Mouse (Mus musculus) limb, embryonic 14.5 days (tissue): Measurements from ENCODE around the gene Tenm2. TPM values are rescaled to one million over a fixed set of nuclear protein-coding genes. Genes with fewer than 3 reads are reported as not detected.

Source experiments
- ATAC-seq: fragments of 200-750 bp; cut with Nextera tagmentation; 2 replicates; pipeline ENCODE4 v1.8.0; 2017; ENCODE audit warnings: low read depth, moderate number of reproducible peaks, moderate TSS enrichment; ENCODE audit not compliant: low FRiP score
- DNase-seq: peaks from one replicate; pipeline ENCODE4 v3.0.0-alpha.2; 2015; ENCODE audit warnings: low spot score
- H3K27ac ChIP-seq: fragments of 300-500 bp; sonication (generic); replicated peaks from 2 replicates; pipeline ENCODE4 v1.5.1; 2014; ENCODE audit warnings: low read depth, mild to moderate bottlenecking, low read length, moderate library complexity, mixed read lengths
- H3K27me3 ChIP-seq: fragments of 300-500 bp; sonication (generic); 2 replicates; pipeline ENCODE4 v1.6.1; 2014; ENCODE audit warnings: low read length, mixed read lengths; ENCODE audit not compliant: control insufficient read depth, insufficient read depth
- H3K36me3 ChIP-seq: fragments of 300-500 bp; sonication (generic); 2 replicates; pipeline ENCODE4 v1.6.1; 2014; ENCODE audit warnings: mild to moderate bottlenecking, low read length, moderate library complexity, mixed read lengths; ENCODE audit not compliant: control insufficient read depth, insufficient read depth
- H3K4me1 ChIP-seq: fragments of 300-500 bp; sonication (generic); 2 replicates; pipeline ENCODE4 v1.6.1; 2014; ENCODE audit warnings: antibody characterized with exemption, low read length, mixed read lengths; ENCODE audit not compliant: control insufficient read depth, insufficient read depth
- H3K4me2 ChIP-seq: fragments of 300-500 bp; sonication (generic); replicated peaks from 2 replicates; pipeline ENCODE4 v1.6.1; 2014; ENCODE audit warnings: low read depth, mild to moderate bottlenecking, low read length, moderate library complexity; ENCODE audit not compliant: severe bottlenecking
- H3K4me3 ChIP-seq: fragments of 300-500 bp; sonication (generic); replicated peaks from 2 replicates; pipeline ENCODE4 v1.5.1; 2014; ENCODE audit warnings: low read length
- H3K9ac ChIP-seq: fragments of 300-500 bp; sonication (generic); 2 replicates; pipeline ENCODE4 v1.6.1; 2014; ENCODE audit warnings: mild to moderate bottlenecking, low read depth, low read length, moderate library complexity; ENCODE audit not compliant: severe bottlenecking
- H3K9me3 ChIP-seq: fragments of 300-500 bp; sonication (generic); 2 replicates; pipeline ENCODE4 v1.6.1; 2016; ENCODE audit warnings: low read length; ENCODE audit not compliant: control insufficient read depth
- POLR2A ChIP-seq: fragments of 200-500 bp; IDR thresholded peaks from 2 replicates; pipeline ENCODE4 v1.8.0; 2012; ENCODE audit warnings: inconsistent platforms, mild to moderate bottlenecking, moderate library complexity, borderline replicate concordance; ENCODE audit not compliant: insufficient read depth, insufficient read length; ENCODE audit errors: extremely low read depth
- WGBS: fragments of 180-500 bp; shearing (Covaris S2); extraction: QIAGEN DNeasy Blood & Tissue Kit; methylation state at CpG from one replicate; pipeline ENCODE4 v1.1.7; 2014; 5-methylcytosine and 5-hydroxymethylcytosine counted together
- polyA plus RNA-seq, 2 experiments: library from polyadenylated mRNA; depleted of rRNA in 1 of 2; stranded (reverse) in 1 of 2; unstranded in 1 of 2; fragments of >200 nt; fragmentation: Nextera tagmentation in 1 of 2; extraction: Ambion mirVana in 1 of 2; gene quantifications; 2 replicates each; pipeline versions ENCODE4 v1.2.1 to v1.2.3; 2012 to 2014

Gene Tenm2
- polyA plus RNA-seq, 2 experiments, result 3.7 to 5.6 TPM

- H3K27me3 ChIP-seq, result no peaks in the 10 kb centered on the region
- TF ChIP-seq POLR2A, result no peak
- H3K36me3 ChIP-seq, result no peaks in the 10 kb centered on the region
- H3K9ac ChIP-seq, result no peak overlapping the region
- H3K4me1 ChIP-seq, result no peaks in the 10 kb centered on the region
- H3K9me3 ChIP-seq, result no peaks in the 10 kb centered on the region
- H3K4me2 ChIP-seq, result no peak overlapping the region
- H3K4me3 ChIP-seq, result no peak overlapping the region
- no peak for ATAC-seq
- H3K27ac ChIP-seq, result no peak overlapping the region
- WGBS, result 53% methylated on average over 3 of the region's 3 CpGs
- no peak for DNase-seq
These were observed 572.2 kb downstream of the Tenm2 start for GRCm38 (mm10) chr11:36663571-36663970.

DNA sequence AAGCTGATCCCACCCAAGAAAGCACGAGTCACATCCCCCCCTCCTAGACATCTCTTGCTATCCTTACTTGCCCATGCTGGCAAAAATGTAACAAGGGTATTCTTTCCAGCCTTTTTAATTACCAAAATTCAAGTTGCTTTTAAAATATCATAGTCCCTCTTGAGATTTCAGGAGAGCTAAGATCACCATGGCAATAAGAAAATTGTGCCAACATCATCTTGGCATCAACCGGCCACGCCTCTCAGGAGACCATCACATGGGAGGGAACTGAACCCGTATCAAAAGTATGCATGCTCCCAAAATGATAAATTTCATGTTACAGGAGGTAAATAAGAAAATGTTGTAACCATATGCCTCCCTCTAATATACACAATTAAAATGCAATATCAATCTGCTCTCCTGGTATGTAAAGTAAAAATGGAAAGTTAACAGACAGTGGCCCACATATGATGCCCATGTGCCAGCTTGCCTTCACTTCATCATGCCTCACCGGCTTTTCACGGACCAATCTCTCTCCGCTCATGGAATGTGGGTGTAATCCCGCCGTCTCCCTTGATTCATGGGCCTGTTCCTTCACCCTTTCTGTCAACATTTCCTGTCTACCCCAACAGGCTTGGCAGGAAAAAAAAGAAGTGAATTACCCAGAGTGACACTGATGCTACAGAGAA, 582.0 kb downstream of the Tenm2 start:
- WGBS, result 79% methylated on average over 9 of the region's 9 CpGs
- no peak overlapping the region for H3K4me2 ChIP-seq
- H3K9me3 ChIP-seq, result no peaks in the 10 kb centered on the region
- no peak overlapping the region for H3K4me3 ChIP-seq
- H3K36me3 ChIP-seq, result no peaks in the 10 kb centered on the region
- DNase-seq (no peak), ATAC-seq (no peak)
- no peak overlapping the region for H3K27ac ChIP-seq
- H3K9ac ChIP-seq, result no peak overlapping the region
- no peak for TF ChIP-seq POLR2A
- no peaks in the 10 kb centered on the region for H3K27me3 ChIP-seq
- H3K4me1 ChIP-seq, result no peaks in the 10 kb centered on the region

GRCm38 (mm10) chr11:36647179-36647578, 588.6 kb downstream of the Tenm2 start:
- DNase-seq, result no peak
- WGBS, result 70% methylated on average over 1 of the region's 1 CpGs
- no peak overlapping the region for H3K9ac ChIP-seq
- no peak overlapping the region for H3K27ac ChIP-seq
- no peak overlapping the region for H3K4me3 ChIP-seq
- H3K4me2 ChIP-seq, result no peak overlapping the region
- H3K27me3 ChIP-seq, result no peaks in the 10 kb centered on the region
- no peaks in the 10 kb centered on the region for H3K36me3 ChIP-seq
- H3K9me3 ChIP-seq, result no peaks in the 10 kb centered on the region
- no peak for ATAC-seq
- H3K4me1 ChIP-seq, result no peaks in the 10 kb centered on the region
- no peak for TF ChIP-seq POLR2A

DNA sequence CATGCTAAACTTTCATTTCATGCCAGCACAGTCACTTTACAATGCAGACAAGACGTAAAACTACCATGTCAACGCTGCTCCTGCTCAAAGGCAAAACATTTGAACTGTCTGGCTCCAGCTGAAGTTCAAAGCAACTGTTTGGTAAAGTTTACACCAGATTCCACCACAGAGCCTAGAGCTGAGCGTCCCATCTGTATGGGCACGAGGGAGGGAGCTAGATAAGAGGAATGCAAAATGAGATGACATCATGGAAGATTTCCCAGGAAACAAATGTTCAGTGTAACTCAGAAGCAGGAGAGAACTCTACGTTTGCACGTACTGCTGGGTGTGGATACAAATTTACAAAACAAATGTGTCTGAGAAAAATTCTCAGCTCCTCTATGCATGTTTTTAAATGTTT, 600.7 kb downstream of the Tenm2 start:
- no peak for DNase-seq
- H3K27ac ChIP-seq, result no peak overlapping the region
- WGBS, result 33% methylated on average over 6 of the region's 6 CpGs
- no peak overlapping the region for H3K4me3 ChIP-seq
- TF ChIP-seq POLR2A, result no peak
- no peak overlapping the region for H3K4me2 ChIP-seq
- no peaks in the 10 kb centered on the region for H3K9me3 ChIP-seq
- ATAC-seq, result no peak
- H3K36me3 ChIP-seq, result no peaks in the 10 kb centered on the region
- no peak overlapping the region for H3K9ac ChIP-seq
- H3K4me1 ChIP-seq, result no peaks in the 10 kb centered on the region
- H3K27me3 ChIP-seq, result no peaks in the 10 kb centered on the region

- H3K4me1 ChIP-seq, result no peaks in the 10 kb centered on the region
- no peak for TF ChIP-seq POLR2A
- no peak overlapping the region for H3K4me3 ChIP-seq
- H3K36me3 ChIP-seq, result no peaks in the 10 kb centered on the region
- H3K4me2 ChIP-seq, result no peak overlapping the region
- H3K9ac ChIP-seq, result no peak overlapping the region
- DNase-seq (no peak), ATAC-seq (no peak)
- no peaks in the 10 kb centered on the region for H3K27me3 ChIP-seq
- H3K9me3 ChIP-seq, result no peaks in the 10 kb centered on the region
- no peak overlapping the region for H3K27ac ChIP-seq
These were observed 603.6 kb downstream of the Tenm2 start for GRCm38 (mm10) chr11:36632201-36632600.

- no peak for TF ChIP-seq POLR2A
- no peak overlapping the region for H3K27ac ChIP-seq
- WGBS, result 41% methylated on average over 6 of the region's 6 CpGs
- ATAC-seq (no peak), DNase-seq (no peak)
- no peaks in the 10 kb centered on the region for H3K9me3 ChIP-seq
- H3K27me3 ChIP-seq, result no peaks in the 10 kb centered on the region
- H3K4me2 ChIP-seq, result no peak overlapping the region
- no peak overlapping the region for H3K9ac ChIP-seq
- H3K36me3 ChIP-seq, result no peaks in the 10 kb centered on the region
- no peaks in the 10 kb centered on the region for H3K4me1 ChIP-seq
- no peak overlapping the region for H3K4me3 ChIP-seq
These were observed 622.0 kb downstream of the Tenm2 start for GRCm38 (mm10) chr11:36613807-36614206.
